Mouse (Mus musculus) erythroblast, adult 5-6 weeks (primary cell): ENCODE data around the gene Gtf2h5. TPM values are rescaled to one million over a fixed set of nuclear protein-coding genes. Genes with fewer than 3 reads are reported as not detected.

Source experiments
- ATAC-seq: replicated peaks from 2 replicates; pipeline ENCODE4 v1.8.0; 2016; ENCODE audit warnings: moderate number of reproducible peaks, mild to moderate bottlenecking, moderate TSS enrichment, inconsistent platforms; ENCODE audit not compliant: poor library complexity, low FRiP score, severe bottlenecking
- total RNA-seq, 2 experiments: library from RNA; stranded (forward) in 1 of 2; stranded (reverse) in 1 of 2; fragments of 150-400 nt in 1 of 2; fragments of 200-764, 138-1000 nt in 1 of 2; gene quantifications; 2 replicates each; pipeline versions ENCODE4 v1.2.3 to v1.2.4; 2015 to 2017; ENCODE audit warnings: low replicate concordance in 2 of 2

The Gtf2h5 gene
- total RNA-seq, 2 experiments from 2014 or later = 13.8 to 15.5 TPM

DNA sequence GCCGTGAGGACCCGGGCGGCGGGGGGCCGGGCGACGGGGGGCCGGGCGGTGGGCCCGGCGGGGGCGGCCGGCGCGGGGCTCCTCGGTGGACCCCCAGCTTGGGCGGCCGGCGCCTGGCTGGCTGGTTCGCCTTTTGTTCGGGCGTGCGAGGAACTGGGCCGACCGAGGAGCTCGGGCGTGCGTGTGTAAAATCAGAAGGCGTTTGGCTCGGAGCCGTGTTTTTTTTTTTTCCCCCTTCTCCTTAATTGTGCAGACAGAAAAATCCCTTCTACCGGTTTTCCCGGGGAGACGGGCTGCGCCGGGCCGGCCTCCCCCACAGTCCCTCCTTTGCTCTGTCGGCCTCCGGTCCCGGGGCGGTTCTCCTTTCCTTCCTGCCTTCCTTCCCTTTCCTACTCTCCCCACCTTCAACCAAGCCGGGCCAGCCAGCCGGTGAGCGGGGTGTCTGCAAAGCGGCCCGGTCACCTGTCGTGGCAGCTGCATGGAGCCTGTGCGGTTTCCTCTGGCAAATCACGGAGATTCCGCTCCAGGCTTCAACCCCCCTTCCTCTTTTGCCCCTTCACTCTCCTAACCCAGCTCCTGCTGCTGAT, 27.5 kb downstream of the Gtf2h5 start:
- no peak for ATAC-seq

DNA sequence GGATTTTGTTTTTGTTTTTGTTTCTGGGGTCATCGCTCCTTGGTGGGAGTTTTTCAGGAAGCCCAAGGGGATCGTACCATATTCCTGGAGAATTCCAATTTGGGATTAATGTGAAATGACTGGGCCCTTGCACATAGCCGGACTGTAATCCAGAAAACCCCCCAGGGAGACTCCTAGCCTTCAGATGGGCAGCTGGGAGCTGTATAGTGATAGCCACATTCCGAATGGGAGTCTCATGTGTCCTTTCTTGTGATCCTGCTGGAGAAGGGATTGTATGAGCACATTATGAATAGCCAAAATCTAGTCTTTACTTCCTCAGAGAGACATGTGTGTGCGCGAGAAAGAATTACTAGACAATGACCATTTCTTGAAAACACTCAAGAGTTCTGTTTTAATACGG, 28.6 kb downstream of the Gtf2h5 start:
- ATAC-seq = no peak

DNA sequence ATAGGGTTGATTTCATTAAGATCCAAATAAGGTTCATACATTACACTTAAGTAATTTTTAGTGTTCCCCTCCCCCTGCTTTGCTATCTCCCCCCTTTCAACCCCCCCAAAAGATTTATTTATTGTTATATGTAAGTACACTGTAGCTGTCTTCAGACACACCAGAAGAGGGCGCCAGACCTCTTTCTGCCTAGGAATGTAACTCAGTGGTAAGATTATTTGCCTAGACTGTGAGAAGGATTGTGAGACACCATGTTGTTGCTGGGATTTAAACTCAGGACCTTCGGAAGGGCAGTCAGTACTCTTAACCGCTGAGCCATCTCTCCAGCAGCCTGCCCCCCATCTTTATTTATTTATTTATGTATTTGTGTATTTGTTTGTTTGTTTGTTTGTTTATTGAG, 31.4 kb downstream of the Gtf2h5 start:
- ATAC-seq = no peak

DNA sequence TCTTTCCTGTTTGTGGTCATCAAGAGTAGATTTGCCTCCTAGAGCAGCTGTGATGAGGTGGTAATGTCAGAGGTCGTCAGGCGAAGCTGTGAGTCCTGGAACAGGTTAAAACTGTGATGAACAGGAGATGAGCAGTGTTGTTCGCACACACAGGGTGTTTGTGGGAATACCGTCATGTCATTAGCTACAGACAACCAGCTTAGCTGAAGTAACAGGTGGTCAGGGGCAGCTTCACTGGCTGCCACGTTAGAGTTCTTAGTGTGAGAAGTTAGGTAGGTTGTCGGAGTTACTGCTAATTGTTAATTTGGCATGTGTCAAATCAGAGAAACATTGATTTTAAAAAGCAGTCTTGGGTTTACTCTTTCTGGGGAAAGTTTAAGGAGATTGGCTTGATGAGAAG, 34.1 kb downstream of the Gtf2h5 start:
- ATAC-seq = no peak

DNA sequence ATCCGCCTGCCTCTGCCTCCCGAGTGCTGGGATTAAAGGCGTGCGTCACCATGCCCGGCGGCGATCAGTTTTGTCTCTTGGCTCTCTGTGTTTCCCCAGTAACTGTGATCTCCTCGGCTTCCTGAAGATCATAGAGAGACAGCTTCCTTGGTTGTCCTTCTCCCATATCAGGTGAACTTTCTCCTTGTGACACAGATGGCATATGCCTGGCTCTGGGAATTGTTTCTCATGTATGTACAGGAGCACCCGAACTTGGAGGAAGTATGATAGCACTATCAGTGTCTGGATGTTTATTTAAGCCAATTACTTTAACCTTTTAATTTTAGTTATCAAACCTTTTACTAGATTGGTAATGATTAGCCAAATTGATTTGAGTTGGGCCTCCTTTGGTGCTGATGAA, 35.5 kb downstream of the Gtf2h5 start:
- ATAC-seq = no peak

DNA sequence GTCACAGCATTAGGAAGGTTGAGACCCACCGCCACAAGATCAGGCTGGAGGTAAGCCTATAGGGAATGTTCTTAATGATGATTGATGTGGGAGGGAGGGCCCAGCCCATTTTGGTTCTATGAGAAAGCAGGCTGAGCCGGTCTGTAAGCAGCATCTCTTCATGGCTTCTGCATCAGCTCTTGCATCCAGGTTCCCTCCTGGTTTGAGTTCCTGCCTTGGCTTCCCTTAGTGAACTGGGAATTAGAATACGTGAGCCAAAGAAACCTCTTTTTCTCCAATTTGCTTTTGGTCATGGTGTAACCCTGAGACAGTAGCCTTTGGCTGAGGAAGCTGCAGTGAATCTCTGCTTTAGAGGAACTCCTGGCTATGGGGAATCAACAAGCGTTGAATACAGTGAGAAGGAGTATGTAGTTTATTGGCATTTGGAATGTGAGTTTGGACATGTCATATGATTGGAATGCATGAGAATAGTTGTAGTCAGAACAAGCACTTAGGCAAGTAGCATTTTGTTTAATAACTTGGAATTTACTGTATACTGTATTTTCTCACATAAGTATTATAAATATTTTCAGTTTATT, 37.7 kb downstream of the Gtf2h5 start:
- no peak for ATAC-seq

DNA sequence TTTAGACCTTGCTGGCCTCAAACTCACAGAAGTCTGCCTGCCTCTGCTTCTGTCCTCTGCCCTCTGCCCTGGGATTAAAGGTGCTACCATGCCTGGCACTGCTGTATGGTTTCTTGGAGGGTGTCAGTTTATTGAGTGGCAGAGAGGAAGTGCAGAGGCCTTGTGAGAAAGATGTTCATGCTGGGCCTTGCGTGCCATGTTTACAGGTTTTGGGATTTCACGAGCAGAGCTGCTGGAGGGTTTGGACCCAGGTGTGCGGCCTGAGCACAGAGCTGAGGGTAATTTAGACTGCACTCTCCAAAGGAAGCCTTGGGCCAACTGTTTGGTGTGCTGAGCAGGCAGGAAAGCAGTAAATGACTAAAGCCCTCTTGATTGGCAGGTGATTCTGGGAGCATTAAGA, 38.3 kb downstream of the Gtf2h5 start:
- ATAC-seq = no peak

DNA sequence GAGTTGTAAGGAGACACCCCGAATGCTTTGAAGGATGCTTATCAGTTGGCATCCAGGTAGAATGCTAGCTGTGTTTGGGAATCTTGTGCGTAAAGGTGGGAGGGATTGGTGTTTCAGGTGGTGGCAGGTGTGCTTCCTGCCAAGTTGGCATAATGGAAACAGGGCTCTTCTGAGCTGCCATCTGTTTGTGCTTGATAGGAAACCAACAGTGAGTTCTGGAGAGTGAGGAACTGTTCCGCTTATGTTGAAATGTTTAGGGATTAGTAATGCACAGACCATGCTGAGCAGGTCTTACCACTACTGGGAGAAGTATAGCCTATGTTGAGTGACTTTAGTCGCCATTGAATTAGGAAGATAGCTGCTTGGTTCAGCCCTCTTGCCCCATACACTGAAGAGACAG, 39.3 kb downstream of the Gtf2h5 start:
- ATAC-seq = no peak

DNA sequence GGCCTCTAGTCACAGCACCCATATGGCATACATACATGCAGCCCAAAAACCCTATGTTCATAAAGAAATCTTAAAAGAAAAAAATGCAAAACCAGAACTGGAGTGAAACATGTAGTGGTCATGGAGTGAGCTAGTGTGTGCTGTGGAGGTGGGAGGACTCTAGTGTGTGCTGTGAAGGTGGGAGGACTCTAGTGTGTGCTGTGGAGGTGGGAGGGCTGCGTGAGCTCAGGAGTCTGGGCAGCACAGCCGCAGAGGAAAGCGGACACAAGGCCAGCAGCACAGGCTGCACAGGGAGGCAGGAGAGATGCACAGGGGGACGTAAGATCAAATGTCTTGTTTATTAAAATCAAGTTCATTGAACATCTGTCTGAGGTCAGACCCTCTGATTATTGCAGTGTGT, 44.2 kb downstream of the Gtf2h5 start:
- ATAC-seq = no peak

DNA sequence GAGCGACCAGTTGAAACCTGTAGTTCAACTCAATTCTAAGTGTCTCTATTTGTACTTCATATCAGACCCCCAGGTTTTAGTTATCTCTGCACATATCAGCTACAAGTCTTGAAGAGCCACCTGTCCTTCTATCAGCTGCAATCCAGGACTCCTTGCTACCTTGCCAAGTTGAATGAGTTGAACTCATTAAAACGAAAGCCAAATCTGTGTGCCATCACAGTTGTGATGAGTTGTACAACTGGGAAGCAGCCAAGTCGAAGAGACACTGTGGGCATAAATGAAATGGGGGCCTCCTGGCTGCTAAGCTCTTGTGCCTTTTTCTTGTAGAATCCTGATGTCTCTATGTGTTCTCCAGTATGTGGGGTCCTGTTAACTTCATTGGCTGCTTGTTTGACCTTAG, 45.9 kb downstream of the Gtf2h5 start:
- ATAC-seq = no peak

DNA sequence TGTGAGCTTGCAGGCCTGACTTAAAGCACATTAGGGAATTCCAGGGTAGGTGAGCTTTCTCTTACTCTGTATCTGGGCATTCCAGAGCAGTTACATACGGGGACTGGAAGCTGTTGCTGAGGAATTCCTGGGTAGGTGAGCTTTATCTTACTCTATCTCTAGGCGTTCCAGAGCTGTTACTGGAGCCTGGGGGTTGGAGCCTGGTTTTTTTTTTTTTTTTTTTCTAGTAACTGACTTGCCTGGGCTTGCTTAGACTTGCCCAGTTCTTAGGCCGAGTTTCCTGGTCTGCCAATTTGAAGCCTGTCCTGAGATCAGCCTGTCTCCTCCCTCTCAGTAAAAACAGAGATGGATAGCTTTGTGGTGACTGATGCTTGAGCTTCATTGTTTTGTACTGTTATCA, 48.5 kb downstream of the Gtf2h5 start:
- ATAC-seq = no peak

DNA sequence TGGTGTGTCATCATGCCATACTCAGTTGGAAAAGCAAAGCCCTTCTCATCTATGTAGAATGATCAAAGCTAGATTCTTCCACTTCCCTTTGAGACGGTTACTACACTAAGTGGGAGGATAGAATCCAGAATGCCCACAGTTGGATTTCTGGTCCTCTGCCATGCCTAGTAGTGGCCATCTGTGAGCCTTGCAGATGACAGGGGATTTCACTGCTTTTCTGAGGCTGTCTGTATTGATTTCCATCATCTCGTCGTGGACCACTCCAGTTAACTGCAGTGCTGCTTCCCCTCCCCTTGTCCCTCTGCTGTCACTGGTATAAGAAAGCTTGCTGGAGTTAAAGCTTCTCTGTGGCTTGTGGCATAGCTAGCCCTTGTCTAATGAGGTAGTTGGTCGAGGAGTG, 49.8 kb downstream of the Gtf2h5 start:
- no peak for ATAC-seq

DNA sequence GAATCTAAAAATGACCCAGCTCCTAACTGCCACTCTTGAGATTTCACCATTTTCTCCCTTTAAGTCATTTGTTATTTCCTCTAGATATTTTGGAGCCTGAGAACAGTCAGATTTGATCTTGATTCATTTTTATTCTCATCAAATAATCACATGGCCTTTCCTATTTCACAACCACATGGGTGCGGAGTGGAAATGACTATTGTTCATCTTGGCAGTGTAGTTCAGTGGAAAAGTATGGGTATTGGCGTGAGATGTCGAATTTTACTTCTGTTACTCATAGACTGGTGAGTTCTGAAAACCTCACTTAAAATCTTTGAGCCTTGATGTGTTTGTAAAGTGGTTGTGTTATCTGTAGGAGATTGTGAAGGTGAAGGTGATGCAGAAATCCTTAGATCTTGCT, 51.5 kb downstream of the Gtf2h5 start:
- ATAC-seq = no peak

Other genes starting within 250 kb of the Gtf2h5 start
- 13.3 and 16.7 TPM in 2 replicates for gene Snx9, start 238.5 kb upstream of the Gtf2h5 start, total RNA-seq (2015; ENCODE audit: low replicate concordance)
- 7.5 and 9.8 TPM in 2 replicates for gene Snx9, start 238.5 kb upstream of the Gtf2h5 start, total RNA-seq (2017; ENCODE audit: low replicate concordance)
- 0.63 and 1.3 TPM in 2 replicates for gene Synj2, start 138.5 kb upstream of the Gtf2h5 start, total RNA-seq (2015; ENCODE audit: low replicate concordance)
- gene Synj2, start 138.5 kb upstream of the Gtf2h5 start, total RNA-seq (2017; ENCODE audit: low replicate concordance) = 0.85 and 4.6 TPM in 2 replicates
- gene Serac1, start within 50 bp of the Gtf2h5 start, total RNA-seq (2015; ENCODE audit: low replicate concordance) = 1.3 TPM in 1 of 2 replicates, not detected in the other
- 2.4 TPM in 1 of 2 replicates, not detected in the other for gene Serac1, start within 50 bp of the Gtf2h5 start, total RNA-seq (2017; ENCODE audit: low replicate concordance)
- 0.77 and 4.4 TPM in 2 replicates for gene Tulp4, start 26.7 kb downstream of the Gtf2h5 start, total RNA-seq (2015; ENCODE audit: low replicate concordance)
- gene Tulp4, start 26.7 kb downstream of the Gtf2h5 start, total RNA-seq (2017; ENCODE audit: low replicate concordance) = 3.9 and 4.3 TPM in 2 replicates
- 0.42 and 0.58 TPM in 2 replicates for gene Tmem181a, start 177.1 kb downstream of the Gtf2h5 start, total RNA-seq (2015; ENCODE audit: low replicate concordance)
- 0.56 and 2.2 TPM in 2 replicates for gene Tmem181a, start 177.1 kb downstream of the Gtf2h5 start, total RNA-seq (2017; ENCODE audit: low replicate concordance)
- 4.0 and 14.2 TPM in 2 replicates for gene Dynlt1a, start 237.7 kb downstream of the Gtf2h5 start, total RNA-seq (2015; ENCODE audit: low replicate concordance)
- gene Dynlt1a, start 237.7 kb downstream of the Gtf2h5 start, total RNA-seq (2017; ENCODE audit: low replicate concordance) = 3.3 and 14.1 TPM in 2 replicates